Mouse (Mus musculus): ENCODE measurements at regions not wholly inside any gene's neighbourhood (a gene's known extent, or its start where the extent isn't known, plus 50 kb on each side); places are given as distances from the start of the nearest gene placed in this dataset.
A peak's percentile ranks its signal among the peaks of the same experiment; 100 is the strongest.

- peak; percentile 87 for DNase-seq (ENCODE audit: low read depth)
- TF ChIP-seq POLR2A (IDR thresholded peaks at IDR 0.05; ENCODE audit: borderline replicate concordance, extremely low read depth, insufficient read depth, insufficient read length, poor library complexity, severe bottlenecking), result no peak
- TF ChIP-seq CTCF (IDR thresholded peaks at IDR 0.05; ENCODE audit: borderline replicate concordance, extremely low read depth, insufficient read depth, insufficient read length), result no peak
These were observed 93.8 kb upstream of the Slc45a1 start for GRCm38 (mm10) chr4:150745529-150746429.

GRCm38 (mm10) chr4:150743508-150743907 is 91.5 kb upstream of the Slc45a1 start:
- DNase-seq (ENCODE audit: low read depth), result peak; percentile 36
- TF ChIP-seq CTCF (IDR thresholded peaks at IDR 0.05; ENCODE audit: borderline replicate concordance, extremely low read depth, insufficient read depth, insufficient read length) (no peak), POLR2A (IDR thresholded peaks at IDR 0.05; ENCODE audit: borderline replicate concordance, extremely low read depth, insufficient read depth, insufficient read length, poor library complexity, severe bottlenecking) (no peak)

DNA sequence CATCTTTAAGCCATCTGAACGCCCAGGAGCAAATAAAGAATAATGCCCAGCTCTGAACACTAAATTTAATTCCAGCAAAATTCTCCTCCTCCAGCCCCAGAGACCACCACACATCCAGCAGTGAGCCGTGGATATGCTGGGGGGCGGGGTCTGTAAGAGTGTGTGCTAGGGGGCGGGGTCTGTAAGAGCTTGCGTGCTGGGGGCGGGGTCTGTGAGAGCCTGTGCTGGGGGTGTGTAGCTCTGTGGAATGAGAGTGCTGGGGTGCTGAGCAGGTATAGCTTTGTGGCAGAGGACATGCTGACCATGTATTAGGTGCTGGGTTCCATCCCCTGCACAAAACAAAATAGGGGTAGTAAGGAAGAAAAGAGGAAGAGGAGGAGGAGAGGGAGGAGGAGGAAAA is 91.1 kb upstream of the Slc45a1 start:
- TF ChIP-seq POLR2A (IDR thresholded peaks at IDR 0.05; ENCODE audit: borderline replicate concordance, extremely low read depth, insufficient read depth, insufficient read length, poor library complexity, severe bottlenecking) (no peak), CTCF (IDR thresholded peaks at IDR 0.05; ENCODE audit: borderline replicate concordance, extremely low read depth, insufficient read depth, insufficient read length) (no peak)
- DNase-seq (ENCODE audit: low read depth), result peak; percentile 73

GRCm38 (mm10) chr4:150741810-150742209 is 89.8 kb upstream of the Slc45a1 start:
- TF ChIP-seq CTCF (IDR thresholded peaks at IDR 0.05; ENCODE audit: borderline replicate concordance, extremely low read depth, insufficient read depth, insufficient read length) (no peak), POLR2A (IDR thresholded peaks at IDR 0.05; ENCODE audit: borderline replicate concordance, extremely low read depth, insufficient read depth, insufficient read length, poor library complexity, severe bottlenecking) (no peak)
- DNase-seq (ENCODE audit: low read depth), result no peak

DNA sequence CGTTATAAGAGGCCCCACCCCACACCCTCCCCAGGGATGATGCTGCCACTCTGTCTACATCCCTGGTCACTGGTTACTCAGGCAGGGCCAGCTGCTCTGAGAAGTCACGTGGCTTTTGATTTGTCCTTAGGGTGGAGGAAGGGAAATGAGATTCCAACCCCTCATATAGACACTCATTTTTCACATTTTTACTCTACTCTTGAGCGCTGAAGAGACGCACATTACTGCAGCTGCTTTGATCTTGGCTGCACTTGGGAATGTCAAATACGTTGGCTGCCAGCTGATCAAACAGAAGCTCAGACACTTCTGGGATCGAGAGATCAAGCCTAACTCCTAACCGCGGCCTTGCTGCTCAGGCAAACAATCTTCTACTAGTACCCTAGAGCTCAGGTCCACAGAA is 88.2 kb upstream of the Slc45a1 start:
- DNase-seq (ENCODE audit: low read depth), result peak; percentile 49
- TF ChIP-seq POLR2A (IDR thresholded peaks at IDR 0.05; ENCODE audit: borderline replicate concordance, extremely low read depth, insufficient read depth, insufficient read length, poor library complexity, severe bottlenecking), result no peak
- TF ChIP-seq CTCF (IDR thresholded peaks at IDR 0.05; ENCODE audit: borderline replicate concordance, extremely low read depth, insufficient read depth, insufficient read length), result no peak

GRCm38 (mm10) chr4:150738736-150739135 is 86.8 kb upstream of the Slc45a1 start:
- no peak for TF ChIP-seq POLR2A (IDR thresholded peaks at IDR 0.05; ENCODE audit: borderline replicate concordance, extremely low read depth, insufficient read depth, insufficient read length, poor library complexity, severe bottlenecking)
- no peak for TF ChIP-seq CTCF (IDR thresholded peaks at IDR 0.05; ENCODE audit: borderline replicate concordance, extremely low read depth, insufficient read depth, insufficient read length)

DNA sequence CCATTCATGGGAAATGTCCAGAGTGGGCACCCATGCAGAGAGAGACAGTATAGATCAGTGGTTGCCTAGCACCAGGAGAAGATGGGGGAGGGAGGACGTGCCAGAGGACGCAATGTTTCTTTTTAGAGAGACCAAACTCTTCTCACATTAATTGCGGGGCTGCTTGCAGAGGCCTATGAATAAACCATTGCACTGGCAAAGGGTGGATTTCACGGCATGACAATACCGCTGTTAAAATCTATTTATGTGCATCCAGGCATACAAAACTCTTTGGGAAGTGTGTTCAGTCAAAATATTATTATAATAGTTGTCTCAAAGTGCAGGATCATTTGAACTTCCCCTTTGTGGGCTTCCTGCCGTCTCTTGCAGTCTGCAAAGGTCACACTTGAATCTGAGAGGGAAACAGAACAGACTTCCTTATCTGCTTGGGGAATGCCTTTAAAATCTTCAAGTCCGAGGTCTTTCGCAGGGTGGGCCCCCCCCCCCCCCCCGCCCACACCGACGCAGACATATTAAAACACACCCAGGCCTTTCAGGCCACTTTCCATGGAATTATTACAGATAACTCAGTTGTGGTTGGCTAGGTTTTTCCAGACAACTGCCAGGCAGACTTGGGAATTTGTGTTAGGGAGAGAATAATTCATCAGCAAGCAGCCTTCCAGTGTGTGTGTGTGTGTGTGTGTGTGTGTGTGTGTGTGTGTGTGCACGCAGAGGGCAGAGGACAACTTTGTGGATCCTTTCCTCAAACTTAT is 78.3 kb upstream of the Slc45a1 start:
- DNase-seq (ENCODE audit: low read depth), result peak; percentile 85
- TF ChIP-seq CTCF (IDR thresholded peaks at IDR 0.05; ENCODE audit: borderline replicate concordance, extremely low read depth, insufficient read depth, insufficient read length) (no peak), POLR2A (IDR thresholded peaks at IDR 0.05; ENCODE audit: borderline replicate concordance, extremely low read depth, insufficient read depth, insufficient read length, poor library complexity, severe bottlenecking) (no peak)

More at GRCm38 (mm10) chr4:150738736-150739135, 86.8 kb upstream of the Slc45a1 start:
- no peak for DNase-seq (ENCODE audit: low read depth)

- DNase-seq (ENCODE audit: low read depth), result no peak
- no peak for TF ChIP-seq POLR2A (IDR thresholded peaks at IDR 0.05; ENCODE audit: borderline replicate concordance, extremely low read depth, insufficient read depth, insufficient read length, poor library complexity, severe bottlenecking)
- TF ChIP-seq CTCF (IDR thresholded peaks at IDR 0.05; ENCODE audit: borderline replicate concordance, extremely low read depth, insufficient read depth, insufficient read length), result peak; percentile 32; the same call in 1 of the 2 replicates
These were observed 74.6 kb upstream of the Slc45a1 start for GRCm38 (mm10) chr4:150726539-150726938.

DNA sequence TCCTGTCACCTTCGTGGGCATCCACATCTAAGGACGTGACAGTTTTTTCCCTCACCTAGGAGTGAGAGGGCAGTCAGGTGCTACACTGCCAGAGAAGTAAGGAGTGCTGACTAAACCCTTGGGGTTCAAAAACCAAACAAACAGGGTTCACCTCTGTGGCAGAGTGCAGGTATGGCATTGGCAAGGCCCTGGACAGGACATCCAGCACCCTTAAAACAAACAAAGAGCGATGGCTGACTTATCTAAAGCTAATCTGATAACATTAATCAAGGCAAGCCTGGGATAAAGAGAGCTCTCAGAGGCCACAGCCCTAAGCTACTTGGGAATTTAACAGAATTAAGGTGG is 74.1 kb upstream of the Slc45a1 start:
- TF ChIP-seq CTCF (IDR thresholded peaks at IDR 0.05; ENCODE audit: borderline replicate concordance, extremely low read depth, insufficient read depth, insufficient read length) (no peak), POLR2A (IDR thresholded peaks at IDR 0.05; ENCODE audit: borderline replicate concordance, extremely low read depth, insufficient read depth, insufficient read length, poor library complexity, severe bottlenecking) (no peak)
- no peak for DNase-seq (ENCODE audit: low read depth)

DNA sequence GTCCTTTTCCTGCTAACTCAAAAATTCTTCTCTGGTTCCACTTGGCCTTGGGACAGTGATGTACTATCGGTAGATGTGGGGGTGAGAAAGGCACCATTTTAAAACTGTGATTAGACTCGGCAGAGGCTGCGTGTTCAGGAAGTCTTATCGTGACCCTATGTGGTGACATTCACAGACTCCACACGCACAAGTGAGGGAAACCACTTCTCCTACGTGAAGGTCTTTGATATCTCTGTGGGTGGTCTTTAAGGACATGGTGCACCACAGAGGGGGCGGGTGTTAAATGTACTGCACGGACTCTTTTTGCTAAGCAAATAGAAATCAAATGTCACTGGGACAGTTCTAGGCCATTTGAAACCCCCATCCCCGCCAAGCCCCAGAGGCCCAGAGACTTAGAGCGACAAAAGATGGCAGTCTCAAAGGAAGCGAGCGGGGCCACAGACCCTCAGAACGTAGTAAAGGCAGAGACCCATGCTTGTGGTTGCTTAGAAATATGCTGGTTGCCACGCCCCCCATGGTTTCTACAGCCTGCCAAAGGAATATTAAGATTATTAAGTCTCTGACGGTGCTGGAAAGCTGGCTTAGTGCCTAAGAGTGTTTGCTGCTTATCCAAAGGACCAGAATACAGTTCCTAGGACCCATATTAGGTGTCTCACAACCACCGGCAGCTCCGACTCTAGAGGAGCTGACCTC is 73.6 kb upstream of the Slc45a1 start:
- no peak for TF ChIP-seq CTCF (IDR thresholded peaks at IDR 0.05; ENCODE audit: borderline replicate concordance, extremely low read depth, insufficient read depth, insufficient read length)
- TF ChIP-seq POLR2A (IDR thresholded peaks at IDR 0.05; ENCODE audit: borderline replicate concordance, extremely low read depth, insufficient read depth, insufficient read length, poor library complexity, severe bottlenecking), result no peak
- DNase-seq (ENCODE audit: low read depth), result no peak

DNA sequence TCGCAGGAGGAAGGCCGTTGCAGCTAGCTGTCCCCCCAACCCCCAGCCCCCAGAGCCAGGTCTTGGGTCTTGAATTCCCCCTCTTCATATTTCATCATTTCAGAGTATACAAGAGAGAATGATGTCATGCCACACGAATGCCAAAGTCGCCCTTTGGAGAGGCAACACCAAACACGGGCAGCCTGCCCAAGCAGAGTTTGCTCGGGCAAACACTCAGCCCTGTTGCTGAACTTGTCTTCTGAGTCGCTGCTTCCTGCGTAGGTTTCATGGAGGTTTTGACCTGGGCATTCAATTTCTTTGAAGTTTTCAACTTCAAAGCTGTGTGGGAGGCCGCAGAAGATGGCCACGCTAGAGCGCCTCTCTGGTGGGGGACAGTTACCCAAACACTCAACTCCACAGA is 72.8 kb upstream of the Slc45a1 start:
- no peak for DNase-seq (ENCODE audit: low read depth)
- TF ChIP-seq CTCF (IDR thresholded peaks at IDR 0.05; ENCODE audit: borderline replicate concordance, extremely low read depth, insufficient read depth, insufficient read length), result no peak
- no peak for TF ChIP-seq POLR2A (IDR thresholded peaks at IDR 0.05; ENCODE audit: borderline replicate concordance, extremely low read depth, insufficient read depth, insufficient read length, poor library complexity, severe bottlenecking)
